In genomic region chr1:39392189-39392588, GRCm38 (mm10) we compare ENCODE assay signal across 8 mouse cellular contexts. TPM values are rescaled to one million over a fixed set of nuclear protein-coding genes. Genes with fewer than 3 reads are reported as not detected.
DNase-seq lines count a peak whose midpoint lies in the region; ATAC-seq and TF ChIP-seq lines count a peak whose summit lies in the region.

No protein-coding gene starts in this region.

- H3K9me3 ChIP-seq in liver, embryonic 14.5 days (ENCODE audit: control insufficient read depth, low read length) = no peaks in the 10 kb centered on the region
- H3K9me3 ChIP-seq in neural tube, embryonic 11.5 days (ENCODE audit: control insufficient read depth, low read length) = no peaks in the 10 kb centered on the region
- H3K9me3 ChIP-seq in stomach, postnatal 0 days (ENCODE audit: control insufficient read depth, low read length) = no peaks in the 10 kb centered on the region

- no peak for TF ChIP-seq EP300 in liver, embryonic 14.5 days (IDR thresholded peaks at IDR 0.05; ENCODE audit: low read depth)
- TF ChIP-seq EP300 in stomach, postnatal 0 days (optimal IDR thresholded peaks at IDR 0.05) = no peak

- H3K4me1 ChIP-seq in liver, embryonic 14.5 days (replicated peaks; ENCODE audit: control insufficient read depth in 2 of 2, insufficient read depth in 2 of 2, low read length in 1 of 2) = peaks cover 30 to 47% of the 10 kb centered on the region in 2 experiments
- H3K4me1 ChIP-seq in neural tube, embryonic 11.5 days (ENCODE audit: control insufficient read depth, insufficient read depth, low read length) = no peaks in the 10 kb centered on the region
- H3K4me1 ChIP-seq in stomach, postnatal 0 days (replicated peaks; ENCODE audit: control insufficient read depth, insufficient read depth) = no peaks in the 10 kb centered on the region

- no peak overlapping the region for H3K27ac ChIP-seq in liver, embryonic 14.5 days
- H3K27ac ChIP-seq in neural tube, embryonic 11.5 days (ENCODE audit: low read depth, low read length) = no peak overlapping the region
- no peak overlapping the region for H3K27ac ChIP-seq in stomach, postnatal 0 days (replicated peaks)

- H3K4me3 ChIP-seq in liver, embryonic 14.5 days (ENCODE audit: insufficient read depth in 1 of 2, low read depth in 2 of 2, low read length in 2 of 2) = no peak overlapping the region
- no peak overlapping the region for H3K4me3 ChIP-seq in neural tube, embryonic 11.5 days (ENCODE audit: low read depth, low read length)
- no peak overlapping the region for H3K4me3 ChIP-seq in stomach, postnatal 0 days (ENCODE audit: low read depth, low read length)

- 62% methylated on average over 3 of the region's 3 CpGs for WGBS in liver, embryonic 14.5 days (ENCODE audit: insufficient replicate concordance)
- 58% methylated on average over 3 of the region's 3 CpGs for WGBS in neural tube, embryonic 11.5 days
- 64% methylated on average over 3 of the region's 3 CpGs for WGBS in stomach, postnatal 0 days

- H3K9ac ChIP-seq in liver, embryonic 14.5 days (replicated peaks) = no peak overlapping the region
- H3K9ac ChIP-seq in neural tube, embryonic 11.5 days (ENCODE audit: low read length) = no peak overlapping the region
- no peak overlapping the region for H3K9ac ChIP-seq in stomach, postnatal 0 days (ENCODE audit: low read length)

- no peaks in the 10 kb centered on the region for H3K27me3 ChIP-seq in liver, embryonic 14.5 days (ENCODE audit: control insufficient read depth, insufficient read depth, low read length)
- H3K27me3 ChIP-seq in neural tube, embryonic 11.5 days (ENCODE audit: control insufficient read depth, insufficient read depth, low read length) = no peaks in the 10 kb centered on the region
- H3K27me3 ChIP-seq in stomach, postnatal 0 days (ENCODE audit: control insufficient read depth, insufficient read depth, low read length) = no peaks in the 10 kb centered on the region

- peak; percentile 25; the same call in 1 of the 2 replicates for ATAC-seq in liver, embryonic 14.5 days (ENCODE audit: insufficient read depth)
- no peak for ATAC-seq in neural tube, embryonic 11.5 days (ENCODE audit: insufficient read depth, low FRiP score, low TSS enrichment)
- ATAC-seq in stomach, postnatal 0 days (ENCODE audit: low FRiP score, low TSS enrichment) = peak; percentile 58; the same call in 1 of the 2 replicates

- peak; percentile 42 for DNase-seq in 3134 (ENCODE audit: extremely low read depth, insufficient read length, low spot score)
- DNase-seq in adrenal gland, adult 2 months = peak; percentile 77
- peak; percentile 73 for DNase-seq in embryo, embryonic 11 days
- peak; percentile 69 to 87 for DNase-seq in heart, adult 18-20 months
- peak; percentile 85 for DNase-seq in kidney, postnatal 10 days
- peak in 1 of 3 experiments; percentile 57 for DNase-seq in liver, embryonic 14.5 days (ENCODE audit: low read depth in 3 of 3, low spot score in 3 of 3)
- peak; percentile 78 for DNase-seq in neural tube, embryonic 11.5 days (ENCODE audit: low spot score)
- DNase-seq in stomach, postnatal 0 days (ENCODE audit: low spot score) = peak; percentile 83

- TF ChIP-seq CTCF in liver, embryonic 14.5 days (IDR thresholded peaks at IDR 0.05; ENCODE audit: low read depth) = peak; percentile 97
- peak; percentile 96 for TF ChIP-seq CTCF in stomach, postnatal 0 days (IDR thresholded peaks at IDR 0.05; ENCODE audit: low read depth)

- H3K36me3 ChIP-seq in liver, embryonic 14.5 days (replicated peaks; ENCODE audit: control insufficient read depth, insufficient read depth, low read depth) = no peaks in the 10 kb centered on the region; the same call in 1 of the 2 replicates
- no peaks in the 10 kb centered on the region for H3K36me3 ChIP-seq in neural tube, embryonic 11.5 days (ENCODE audit: control insufficient read depth, insufficient read depth, low read length)
- no peaks in the 10 kb centered on the region for H3K36me3 ChIP-seq in stomach, postnatal 0 days (ENCODE audit: control insufficient read depth, insufficient read depth, low read length)

- H3K4me2 ChIP-seq in liver, embryonic 14.5 days (ENCODE audit: low read depth) = no peak overlapping the region
- H3K4me2 ChIP-seq in neural tube, embryonic 11.5 days (ENCODE audit: low read depth) = no peak overlapping the region
- H3K4me2 ChIP-seq in stomach, postnatal 0 days (replicated peaks; ENCODE audit: low read depth) = no peak overlapping the region

RNA-seq across cellular contexts. Expression of gene Rpl31, which starts 24.5 kb away (rescaled TPM):
- total RNA-seq in adrenal gland, adult 2 months (2021) = 100 to 1,000 TPM; 683 to 874 TPM
- polyA plus RNA-seq in adrenal gland, adult 2 months (2012; rRNA removed) = 28.1 and 29.9 TPM in 2 replicates
- total RNA-seq in heart, adult 18-20 months (2021) = 100 to 1,000 TPM; 431 to 565 TPM
- 523 and 947 TPM in 2 replicates for polyA plus RNA-seq in liver, embryonic 14.5 days (2012; rRNA removed)
- 541 and 573 TPM in 2 replicates for polyA plus RNA-seq in liver, embryonic 14.5 days (2014; fragmentation: Nextera tagmentation; extraction: Ambion mirVana)
- 451 and 507 TPM in 2 replicates for polyA plus RNA-seq in neural tube, embryonic 11.5 days (2014; fragmentation: Nextera tagmentation; extraction: Ambion mirVana)
- polyA plus RNA-seq in stomach, postnatal 0 days (2015; fragmentation: Nextera tagmentation; extraction: Ambion mirVana) = 479 and 554 TPM in 2 replicates

Comparison
In these comparisons a context has a peak if more than half of its experiments do, and no peak if none do; other contexts are left out.
1. RNA of gene Rpl31, which starts 24.5 kb away (polyA plus RNA-seq): 523 to 947 TPM in liver, embryonic 14.5 days, 479 to 554 TPM in stomach, postnatal 0 days and 451 to 507 TPM in neural tube, embryonic 11.5 days; 28.1 to 29.9 TPM in adrenal gland, adult 2 months; every median in the first group is over 10 times any median in the second.